In the genomic region with DNA sequence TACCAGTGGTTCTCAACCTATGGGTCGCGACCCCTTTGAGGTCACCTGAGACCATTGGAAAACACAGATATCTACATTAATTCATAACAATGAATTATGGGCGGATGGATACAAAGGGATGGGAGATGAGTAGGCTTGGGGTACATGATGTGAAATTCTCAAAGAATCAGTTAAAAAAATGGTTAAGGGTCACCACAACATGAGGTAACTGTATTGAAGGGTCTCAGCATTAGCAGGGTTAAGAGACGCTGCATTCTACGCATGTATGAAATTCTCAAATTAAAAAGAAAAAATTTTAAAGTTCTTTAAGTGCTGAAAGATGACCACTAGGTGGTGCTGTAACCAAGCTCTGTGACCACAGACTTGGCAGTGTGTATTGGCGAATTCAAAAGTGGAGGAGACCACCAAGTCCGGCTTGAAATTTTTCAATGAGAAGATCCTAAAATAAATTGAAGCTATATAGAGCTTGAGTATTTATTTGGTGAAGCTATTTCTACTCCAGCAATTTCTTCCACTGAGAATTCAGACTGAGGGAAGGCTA, we compare ENCODE assay signal across 9 mouse cellular contexts. TPM values are rescaled to one million over a fixed set of nuclear protein-coding genes. Genes with fewer than 3 reads are reported as not detected.
A peak's percentile ranks its signal among the peaks of the same experiment; 100 is the strongest.
DNase-seq lines count a peak whose midpoint lies in the region; ATAC-seq and TF ChIP-seq lines count a peak whose summit lies in the region.
"Had no signal": no experiment of that assay in that cellular context is flagged by ENCODE, and none has a peak within 500 bp of the region (broad histone marks: within the 10 kb centered on the region; RNA-seq: fewer than 3 reads in every experiment).

No protein-coding gene starts in this region.

- peak; percentile 90 for TF ChIP-seq CTCF in layer of hippocampus, adult 2 months (conservative IDR thresholded peaks at IDR 0.05)

- no peak overlapping the region for H3K4me3 ChIP-seq in layer of hippocampus, adult 2 months
- no peak overlapping the region for H3K4me3 ChIP-seq in lung, embryonic 16.5 days (ENCODE audit: low read length)
- H3K4me3 ChIP-seq: neural tube, embryonic 12.5 days had no signal

- no peaks in the 10 kb centered on the region for H3K9me3 ChIP-seq in lung, embryonic 16.5 days (ENCODE audit: control insufficient read depth, low read length)
- H3K9me3 ChIP-seq: neural tube, embryonic 12.5 days had no signal

- no peak overlapping the region for H3K27ac ChIP-seq in layer of hippocampus, adult 2 months
- no peak overlapping the region for H3K27ac ChIP-seq in lung, embryonic 16.5 days (ENCODE audit: low read length)
- H3K27ac ChIP-seq: neural tube, embryonic 12.5 days had no signal

- no peak overlapping the region for H3K4me2 ChIP-seq in lung, embryonic 16.5 days (ENCODE audit: low read depth, low read length)
- H3K4me2 ChIP-seq: neural tube, embryonic 12.5 days had no signal

- WGBS in lung, embryonic 16.5 days: 25% methylated on average over 7 of the region's 7 CpGs

- H3K27me3 ChIP-seq in lung, embryonic 16.5 days (ENCODE audit: control insufficient read depth, insufficient read depth, low read depth, low read length): no peaks in the 10 kb centered on the region
- no peaks in the 10 kb centered on the region for H3K27me3 ChIP-seq in splenic B cell, adult 2 months (ENCODE audit: control insufficient read depth, insufficient read depth, low read length, poor library complexity, severe bottlenecking)
- H3K27me3 ChIP-seq: neural tube, embryonic 12.5 days had no signal

- no peaks in the 10 kb centered on the region for H3K4me1 ChIP-seq in lung, embryonic 16.5 days (replicated peaks; ENCODE audit: control insufficient read depth, insufficient read depth, low read length)
- H3K4me1 ChIP-seq: neural tube, embryonic 12.5 days had no signal

- DNase-seq in adrenal gland, postnatal 36 days: peak; percentile 20 to 62
- DNase-seq in adrenal gland, adult 8-10 months: no peak
- DNase-seq in layer of hippocampus, adult 2 months (ENCODE audit: low spot score in 2 of 2): peak in 1 of 2 experiments; percentile 66
- no peak for DNase-seq in layer of hippocampus, adult 9-11 months
- peak; percentile 59 for DNase-seq in ZHBTc4 (ENCODE audit: low read depth, low spot score)
- peak; percentile 85 for DNase-seq in splenic B cell, adult 2 months (ENCODE audit: low read depth, low spot score)

- ATAC-seq in granulocyte monocyte progenitor cell, adult 5-6 weeks (replicated peaks; ENCODE audit: poor library complexity, severe bottlenecking): peak; percentile 51
- ATAC-seq in lung, embryonic 16.5 days (ENCODE audit: low read depth): peak; percentile 34; the same call in 1 of the 2 replicates

- H3K36me3 ChIP-seq in lung, embryonic 16.5 days (ENCODE audit: control insufficient read depth, insufficient read depth, low read length): no peaks in the 10 kb centered on the region
- H3K36me3 ChIP-seq in splenic B cell, adult 2 months (ENCODE audit: control insufficient read depth, insufficient read depth, low read length, poor library complexity, severe bottlenecking): no peaks in the 10 kb centered on the region
- H3K36me3 ChIP-seq: neural tube, embryonic 12.5 days had no signal

- H3K9ac ChIP-seq in lung, embryonic 16.5 days (ENCODE audit: low read length): no peak overlapping the region
- H3K9ac ChIP-seq: neural tube, embryonic 12.5 days had no signal

RNA-seq across cellular contexts. Expression of a gene that starts 20.2 kb away (rescaled TPM):
- total RNA-seq in adrenal gland, postnatal 36 days (2021): 10 to 100 TPM; 16.7 to 24.6 TPM
- 10 to 100 TPM; 18.7 to 26.7 (median 22.0) TPM for total RNA-seq in adrenal gland, adult 8-10 months (2022)
- total RNA-seq in layer of hippocampus, adult 2 months (2021): 10 to 100 TPM; 53.3 to 54.7 TPM
- total RNA-seq in granulocyte monocyte progenitor cell, adult 5-6 weeks (2014; fragmentation: Nextera tagmentation): 36.4 and 44.3 TPM in 2 replicates
- total RNA-seq in granulocyte monocyte progenitor cell, adult 5-6 weeks (2017): 73.0 and 73.8 TPM in 2 replicates
- 13.2 and 13.7 TPM in 2 replicates for polyA plus RNA-seq in lung, embryonic 16.5 days (2015; fragmentation: Nextera tagmentation; extraction: Ambion mirVana)

Comparison
In these comparisons a context has a peak if more than half of its experiments do, and no peak if none do; other contexts are left out.
1. DNase-seq: peak in adrenal gland, postnatal 36 days (2 of 2), ZHBTc4 (single experiment) and splenic B cell, adult 2 months (single experiment); none in adrenal gland, adult 8-10 months (single experiment) and layer of hippocampus, adult 9-11 months (single experiment).